Mouse (Mus musculus): ENCODE data around the gene Otor. TPM values are rescaled to one million over a fixed set of nuclear protein-coding genes. Genes with fewer than 3 reads are reported as not detected.

The Otor gene
- polyA plus RNA-seq, 1 experiment from 2014 or later, result 0.36 TPM

DNA sequence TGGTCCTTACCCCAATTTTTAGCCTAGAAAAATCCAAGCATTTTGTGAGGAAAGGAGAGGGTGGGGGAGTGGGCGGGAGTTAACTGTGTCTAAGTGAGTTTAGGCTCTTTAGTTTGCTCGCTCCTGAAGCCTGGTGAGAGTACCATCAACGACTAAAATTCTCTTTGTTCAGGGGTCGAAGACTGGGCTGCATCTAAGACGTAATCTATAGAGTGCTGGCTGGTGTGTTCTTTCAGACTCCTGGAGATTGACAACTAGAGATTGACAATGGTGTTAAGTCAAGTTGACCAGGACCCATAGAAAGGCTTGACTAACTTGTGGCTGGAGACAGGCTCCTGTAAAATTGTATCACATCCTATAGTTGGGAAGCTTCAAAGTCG, 15.9 kb upstream of the Otor start:
- peaks cover 4% of the 10 kb centered on the region; the same call in 1 of the 2 replicates for H3K4me1 ChIP-seq (ENCODE audit: control insufficient read depth, insufficient read depth, low read length)
- H3K9me3 ChIP-seq (ENCODE audit: control insufficient read depth, low read length), result no peaks in the 10 kb centered on the region
- H3K27me3 ChIP-seq (ENCODE audit: control insufficient read depth, insufficient read depth, low read length), result no peaks in the 10 kb centered on the region
- peaks cover 15% of the 10 kb centered on the region for H3K36me3 ChIP-seq (ENCODE audit: control insufficient read depth, insufficient read depth, low read length)
- peak overlapping the region; percentile 58 for H3K4me2 ChIP-seq (ENCODE audit: low read depth, low read length)
- peak; percentile 44 for ATAC-seq (ENCODE audit: low read depth)
- H3K9ac ChIP-seq (replicated peaks; ENCODE audit: low read depth, low read length), result no peak overlapping the region
- WGBS, result 45% methylated on average over 6 of the region's 6 CpGs
- no peak overlapping the region for H3K27ac ChIP-seq (ENCODE audit: low read depth, low read length)
- peak overlapping the region; percentile 61 for H3K4me3 ChIP-seq (ENCODE audit: low read depth, low read length)

DNA sequence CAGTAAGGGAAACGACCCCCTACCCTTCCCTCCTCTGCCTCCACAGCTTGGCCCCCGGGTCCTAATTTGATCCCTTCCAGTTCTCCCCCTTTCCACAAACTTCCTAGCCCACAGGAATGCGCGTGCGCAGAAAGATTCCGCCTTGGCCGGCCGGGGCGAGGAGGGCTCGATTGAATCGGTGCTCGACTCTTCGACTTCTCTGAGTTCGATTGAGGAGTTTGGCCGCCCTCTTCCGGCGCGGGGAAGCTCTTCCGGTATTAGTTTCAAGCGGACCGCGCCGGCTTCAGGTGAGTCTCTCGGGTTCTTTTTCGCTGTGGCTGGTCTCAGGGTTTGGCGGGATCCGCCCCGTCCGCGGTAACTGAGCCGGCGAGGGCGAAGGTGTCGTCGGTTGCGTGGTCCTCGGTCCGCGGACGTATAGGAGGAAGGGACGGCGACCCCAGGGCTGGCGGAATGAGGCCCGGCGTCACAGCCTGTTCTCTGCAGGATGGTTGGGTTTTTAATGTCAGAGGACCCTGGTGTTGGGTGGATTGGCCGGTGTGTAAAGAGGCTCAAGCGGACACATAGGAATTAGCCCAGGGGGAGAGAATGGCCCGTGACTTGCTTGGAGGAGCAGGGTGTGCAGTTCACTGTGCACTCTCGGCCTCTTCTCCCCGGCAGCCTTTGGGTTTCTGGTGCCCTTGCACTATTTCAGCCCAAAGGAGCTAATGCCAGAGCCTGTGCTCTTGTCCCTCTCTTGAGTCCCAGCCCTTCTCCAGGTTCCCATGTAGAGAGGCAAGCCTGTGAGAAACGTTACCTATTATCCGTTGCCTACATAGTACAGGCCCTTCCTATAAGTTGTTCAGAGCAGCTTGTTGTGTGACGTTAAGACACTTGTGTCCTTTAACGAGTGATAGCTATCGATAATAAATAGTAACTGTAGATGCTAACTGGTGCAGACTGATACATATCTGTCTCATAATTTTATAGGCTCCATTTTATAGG, 15.2 kb upstream of the Otor start, which contains the start of gene Snrpb2:
Gene Snrpb2, plus strand, starts transcription at position 228 of the 981 bp plus-strand sequence.
- no peak within 1 kb of the TSS for H3K27ac ChIP-seq (ENCODE audit: low read depth, low read length)
- 1% methylated on average over 55 of the region's 55 CpGs for WGBS
- H3K9ac ChIP-seq (replicated peaks; ENCODE audit: low read depth, low read length), result peak within 1 kb of the TSS; percentile 79
- H3K4me2 ChIP-seq (ENCODE audit: low read depth, low read length), result peak within 1 kb of the TSS; percentile 84
- H3K27me3 ChIP-seq (ENCODE audit: control insufficient read depth, insufficient read depth, low read length), result no peaks in the 10 kb centered on the region
- peak; percentile 93 for ATAC-seq (ENCODE audit: low read depth)
- peak within 1 kb of the TSS; percentile 61 for H3K4me3 ChIP-seq (ENCODE audit: low read depth, low read length)
- H3K9me3 ChIP-seq (ENCODE audit: control insufficient read depth, low read length), result no peaks in the 10 kb centered on the region
- peaks cover 15% of the 10 kb centered on the region for H3K36me3 ChIP-seq (ENCODE audit: control insufficient read depth, insufficient read depth, low read length)
- peaks cover 4% of the 10 kb centered on the region; the same call in 1 of the 2 replicates for H3K4me1 ChIP-seq (ENCODE audit: control insufficient read depth, insufficient read depth, low read length)

DNA sequence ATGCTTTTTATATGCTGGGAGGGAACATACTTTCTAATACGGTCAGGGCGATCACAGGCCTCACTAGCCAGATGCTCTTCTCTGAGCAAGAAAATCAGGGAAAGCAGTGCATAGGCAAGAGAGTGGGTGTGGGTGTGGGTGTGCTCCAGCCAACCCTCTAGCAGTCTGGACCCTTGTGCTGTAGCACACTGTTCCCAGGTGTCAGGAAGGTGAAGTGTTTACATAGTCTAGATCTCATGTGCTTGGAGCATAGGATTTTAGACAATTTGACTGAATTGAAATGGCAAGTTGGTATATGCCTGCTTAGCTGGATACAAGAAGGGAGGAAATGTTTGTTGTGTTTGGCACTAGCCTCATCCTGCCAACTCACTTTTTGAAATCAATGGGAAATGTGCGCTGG, 12.4 kb upstream of the Otor start:
- Histone ChIP-seq H3K4me3 (ENCODE audit: low read depth, low read length) (no peak overlapping the region), H3K9ac (replicated peaks; ENCODE audit: low read depth, low read length) (no peak overlapping the region)
- no peak for ATAC-seq (ENCODE audit: low read depth)

DNA sequence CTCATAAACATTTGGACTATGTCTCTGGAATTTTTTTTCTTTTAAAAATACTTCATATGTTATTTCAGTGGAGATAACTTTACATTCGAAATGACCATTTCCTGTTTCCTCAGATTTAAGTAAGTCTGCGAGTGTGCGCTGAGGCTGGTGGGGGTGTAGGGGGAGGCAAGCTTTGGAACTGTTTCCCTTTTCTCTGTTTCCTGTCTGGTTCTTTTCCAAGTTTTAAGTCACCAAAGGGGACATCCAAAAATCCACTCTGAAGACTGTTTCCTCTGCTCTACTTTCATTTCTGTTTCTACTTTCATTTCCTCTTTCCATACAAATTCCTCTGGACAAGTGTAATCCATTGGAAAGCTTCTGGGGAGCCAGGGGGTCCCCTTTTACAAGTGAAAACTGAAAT, 3.4 kb downstream of the Otor start:
- no peak for ATAC-seq (ENCODE audit: low read depth)
- Histone ChIP-seq H3K4me3 (ENCODE audit: low read depth, low read length) (no peak overlapping the region), H3K36me3 (ENCODE audit: control insufficient read depth, insufficient read depth, low read length) (no peaks in the 10 kb centered on the region), H3K27ac (ENCODE audit: low read depth, low read length) (no peak overlapping the region), H3K27me3 (ENCODE audit: control insufficient read depth, insufficient read depth, low read length) (no peaks in the 10 kb centered on the region), H3K4me2 (ENCODE audit: low read depth, low read length) (no peak overlapping the region), H3K4me1 (ENCODE audit: control insufficient read depth, insufficient read depth, low read length) (no peaks in the 10 kb centered on the region), H3K9me3 (ENCODE audit: control insufficient read depth, low read length) (no peaks in the 10 kb centered on the region), H3K9ac (replicated peaks; ENCODE audit: low read depth, low read length) (no peak overlapping the region)
- 82% methylated on average over 3 of the region's 3 CpGs for WGBS

More for the DNA sequence above, 12.4 kb upstream of the Otor start:
- Histone ChIP-seq H3K9me3 (ENCODE audit: control insufficient read depth, low read length) (no peaks in the 10 kb centered on the region), H3K27ac (ENCODE audit: low read depth, low read length) (no peak overlapping the region), H3K27me3 (ENCODE audit: control insufficient read depth, insufficient read depth, low read length) (no peaks in the 10 kb centered on the region), H3K36me3 (ENCODE audit: control insufficient read depth, insufficient read depth, low read length) (peaks cover 35% of the 10 kb centered on the region), H3K4me2 (ENCODE audit: low read depth, low read length) (no peak overlapping the region), H3K4me1 (ENCODE audit: control insufficient read depth, insufficient read depth, low read length) (peaks cover 4% of the 10 kb centered on the region; the same call in 1 of the 2 replicates)
- WGBS, result 98% methylated on average over 3 of the region's 3 CpGs

GRCm38 (mm10) chr2:143084852-143085397, 6.7 kb downstream of the Otor start:
- no peak overlapping the region for H3K4me2 ChIP-seq (ENCODE audit: low read depth, low read length)
- 49% methylated on average over 2 of the region's 2 CpGs for WGBS
- no peaks in the 10 kb centered on the region for H3K27me3 ChIP-seq (ENCODE audit: control insufficient read depth, insufficient read depth, low read length)
- no peaks in the 10 kb centered on the region for H3K4me1 ChIP-seq (ENCODE audit: control insufficient read depth, insufficient read depth, low read length)
- H3K9ac ChIP-seq (replicated peaks; ENCODE audit: low read depth, low read length), result no peak overlapping the region
- no peak for ATAC-seq (ENCODE audit: low read depth)
- H3K36me3 ChIP-seq (ENCODE audit: control insufficient read depth, insufficient read depth, low read length), result no peaks in the 10 kb centered on the region
- H3K9me3 ChIP-seq (ENCODE audit: control insufficient read depth, low read length), result no peaks in the 10 kb centered on the region
- no peak overlapping the region for H3K4me3 ChIP-seq (ENCODE audit: low read depth, low read length)
- H3K27ac ChIP-seq (ENCODE audit: low read depth, low read length), result no peak overlapping the region

- Histone ChIP-seq H3K27ac (ENCODE audit: low read depth, low read length) (no peak overlapping the region), H3K9ac (replicated peaks; ENCODE audit: low read depth, low read length) (no peak overlapping the region), H3K4me2 (ENCODE audit: low read depth, low read length) (no peak overlapping the region), H3K36me3 (ENCODE audit: control insufficient read depth, insufficient read depth, low read length) (no peaks in the 10 kb centered on the region), H3K27me3 (ENCODE audit: control insufficient read depth, insufficient read depth, low read length) (no peaks in the 10 kb centered on the region), H3K4me1 (ENCODE audit: control insufficient read depth, insufficient read depth, low read length) (no peaks in the 10 kb centered on the region), H3K4me3 (ENCODE audit: low read depth, low read length) (no peak overlapping the region), H3K9me3 (ENCODE audit: control insufficient read depth, low read length) (no peaks in the 10 kb centered on the region)
- no peak for ATAC-seq (ENCODE audit: low read depth)
- 88% methylated on average over 8 of the region's 8 CpGs for WGBS
These were observed 11.6 kb downstream of the Otor start for GRCm38 (mm10) chr2:143089866-143090265.

DNA sequence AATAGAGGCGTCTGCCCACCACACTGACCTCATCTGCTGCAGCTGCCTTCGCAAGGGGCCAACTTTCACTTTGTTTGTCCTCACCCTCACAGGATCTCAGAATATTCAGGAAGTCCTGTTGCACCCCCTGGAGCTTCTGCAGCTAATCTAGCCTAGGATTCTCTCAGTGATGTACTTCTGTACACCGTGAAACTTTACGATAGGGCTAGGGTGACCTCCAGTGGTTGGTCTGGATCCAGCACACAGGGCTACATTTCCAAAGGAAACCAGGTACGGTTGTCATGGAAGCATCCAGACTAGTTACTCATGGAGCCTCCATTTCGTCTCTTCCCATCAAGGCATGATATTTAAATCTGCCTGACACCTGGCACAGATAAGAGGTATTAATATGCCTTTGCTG, 15.5 kb downstream of the Otor start:
- 33% methylated on average over 6 of the region's 6 CpGs for WGBS
- Histone ChIP-seq H3K9me3 (ENCODE audit: control insufficient read depth, low read length) (no peaks in the 10 kb centered on the region), H3K4me2 (ENCODE audit: low read depth, low read length) (no peak overlapping the region), H3K36me3 (ENCODE audit: control insufficient read depth, insufficient read depth, low read length) (no peaks in the 10 kb centered on the region), H3K4me1 (ENCODE audit: control insufficient read depth, insufficient read depth, low read length) (no peaks in the 10 kb centered on the region), H3K4me3 (ENCODE audit: low read depth, low read length) (no peak overlapping the region), H3K27ac (ENCODE audit: low read depth, low read length) (no peak overlapping the region), H3K27me3 (ENCODE audit: control insufficient read depth, insufficient read depth, low read length) (no peaks in the 10 kb centered on the region), H3K9ac (replicated peaks; ENCODE audit: low read depth, low read length) (no peak overlapping the region)
- peak; percentile 96 for ATAC-seq (ENCODE audit: low read depth)

GRCm38 (mm10) chr2:143094761-143095160, 16.5 kb downstream of the Otor start:
- Histone ChIP-seq H3K27ac (ENCODE audit: low read depth, low read length) (no peak overlapping the region), H3K9me3 (ENCODE audit: control insufficient read depth, low read length) (no peaks in the 10 kb centered on the region), H3K4me2 (ENCODE audit: low read depth, low read length) (no peak overlapping the region), H3K36me3 (ENCODE audit: control insufficient read depth, insufficient read depth, low read length) (no peaks in the 10 kb centered on the region), H3K4me1 (ENCODE audit: control insufficient read depth, insufficient read depth, low read length) (no peaks in the 10 kb centered on the region), H3K4me3 (ENCODE audit: low read depth, low read length) (no peak overlapping the region), H3K9ac (replicated peaks; ENCODE audit: low read depth, low read length) (no peak overlapping the region), H3K27me3 (ENCODE audit: control insufficient read depth, insufficient read depth, low read length) (no peaks in the 10 kb centered on the region)
- ATAC-seq (ENCODE audit: low read depth), result no peak
- WGBS, result 73% methylated on average over 6 of the region's 6 CpGs

- no peak overlapping the region for H3K9ac ChIP-seq (replicated peaks; ENCODE audit: low read depth, low read length)
- ATAC-seq (ENCODE audit: low read depth), result no peak
- no peaks in the 10 kb centered on the region for H3K9me3 ChIP-seq (ENCODE audit: control insufficient read depth, low read length)
- no peaks in the 10 kb centered on the region for H3K27me3 ChIP-seq (ENCODE audit: control insufficient read depth, insufficient read depth, low read length)
- H3K27ac ChIP-seq (ENCODE audit: low read depth, low read length), result no peak overlapping the region
- 88% methylated on average over 1 of the region's 1 CpGs for WGBS
- H3K4me2 ChIP-seq (ENCODE audit: low read depth, low read length), result no peak overlapping the region
- no peaks in the 10 kb centered on the region for H3K36me3 ChIP-seq (ENCODE audit: control insufficient read depth, insufficient read depth, low read length)
- no peaks in the 10 kb centered on the region for H3K4me1 ChIP-seq (ENCODE audit: control insufficient read depth, insufficient read depth, low read length)
- no peak overlapping the region for H3K4me3 ChIP-seq (ENCODE audit: low read depth, low read length)
These were observed 18.9 kb downstream of the Otor start for GRCm38 (mm10) chr2:143097170-143097569.

Measured in neural tube, embryonic 14.5 days (tissue).